Mouse (Mus musculus) v-Abl transformed pro-B cells (cell line): ENCODE measurements around the gene Kcnd2.

Experiments
- in situ Hi-C, 2 experiments: fragments of 400-800 bp; cut with MboI; formaldehyde crosslinking; loops; one replicate each; pipeline ENCODE4 v1.15.1; 2025; ENCODE audit not compliant: unreplicated experiment in 2 of 2

The Kcnd2 gene

DNA sequence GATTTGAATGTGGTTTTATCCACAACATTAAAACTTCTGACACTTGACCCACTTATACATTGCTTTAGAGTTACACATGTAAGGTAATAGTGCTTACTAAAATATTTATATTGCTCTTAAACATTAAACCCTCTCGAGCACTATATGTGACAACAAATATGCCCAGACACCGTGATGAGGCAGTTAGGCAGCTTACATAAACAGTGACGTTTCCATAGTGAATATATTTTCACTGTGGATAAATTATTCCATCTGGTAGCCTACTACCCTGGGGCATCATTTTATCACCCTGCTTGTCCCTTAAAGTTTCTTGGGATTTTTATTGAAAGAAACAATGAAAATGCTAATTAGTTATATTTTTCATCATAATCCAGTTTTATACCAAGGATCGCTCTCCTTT is 449.3 kb downstream of the Kcnd2 start:
- in situ Hi-C loops, result no loop called here

DNA sequence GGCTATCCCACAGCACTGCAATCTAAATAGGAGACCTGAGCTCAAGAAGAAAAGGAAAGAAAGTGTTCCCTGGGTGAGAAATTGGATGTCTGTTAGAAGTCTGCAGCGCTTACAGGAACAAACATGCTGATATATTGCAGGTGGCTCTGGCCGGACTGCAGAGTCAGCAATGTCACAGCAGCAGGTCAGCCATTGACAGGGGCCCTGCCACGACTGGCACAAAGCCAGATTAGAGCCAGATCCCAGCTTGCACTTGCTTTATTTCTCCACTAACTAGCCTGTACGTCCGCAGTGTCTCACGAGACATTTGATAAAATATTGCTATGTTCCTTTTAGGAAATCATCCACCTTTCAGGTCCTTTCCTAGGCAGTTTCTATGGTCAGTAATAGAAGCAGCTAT is 468.9 kb downstream of the Kcnd2 start:
- in situ Hi-C loops, result no loop called here

DNA sequence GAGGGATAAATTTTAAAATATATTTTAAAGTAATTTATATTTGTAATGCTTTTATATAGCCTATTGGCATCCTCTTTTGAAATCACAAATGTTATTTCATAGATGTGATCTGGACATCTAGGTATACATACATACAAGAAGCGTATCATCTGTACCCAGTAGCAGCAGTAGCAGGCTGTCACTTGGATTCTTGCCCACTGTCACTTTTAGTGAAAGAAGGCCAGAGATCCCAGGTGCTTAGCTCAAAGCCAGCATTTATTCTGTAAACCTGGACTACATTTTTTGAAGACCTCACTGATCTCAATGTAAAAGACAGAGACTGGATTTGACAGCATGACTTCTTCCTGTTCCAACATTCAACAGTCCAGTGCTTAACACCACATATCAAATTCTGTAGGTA is 471.1 kb downstream of the Kcnd2 start:
- in situ Hi-C loops, result no loop called here

DNA sequence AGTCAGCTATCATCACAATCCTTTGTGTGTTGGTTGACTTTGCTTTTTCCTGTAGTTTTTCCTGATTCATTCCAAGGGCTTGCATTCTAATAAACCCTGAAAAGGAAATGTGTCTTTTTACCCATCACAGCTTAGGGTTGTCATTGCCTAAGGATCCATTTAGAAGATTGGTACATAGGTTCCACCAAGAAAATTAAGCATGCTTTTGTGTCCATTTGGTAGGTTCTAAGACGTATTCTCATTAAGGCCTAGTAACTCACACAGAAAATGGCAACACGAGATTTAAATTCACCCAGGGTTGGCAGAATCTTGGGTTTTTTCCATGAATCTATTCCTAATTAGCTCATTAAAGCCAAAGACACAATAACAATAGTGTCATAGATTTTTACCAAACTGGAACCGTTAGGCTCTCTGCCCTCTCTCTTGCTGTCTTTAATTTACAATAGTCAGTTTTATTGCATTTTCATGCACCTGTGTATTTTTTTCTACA is 477.6 kb downstream of the Kcnd2 start:
- in situ Hi-C loops, result no loop called here

GRCm38 (mm10) chr6:21697641-21698040 is 482.3 kb downstream of the Kcnd2 start:
- in situ Hi-C loops, result no loop called here

DNA sequence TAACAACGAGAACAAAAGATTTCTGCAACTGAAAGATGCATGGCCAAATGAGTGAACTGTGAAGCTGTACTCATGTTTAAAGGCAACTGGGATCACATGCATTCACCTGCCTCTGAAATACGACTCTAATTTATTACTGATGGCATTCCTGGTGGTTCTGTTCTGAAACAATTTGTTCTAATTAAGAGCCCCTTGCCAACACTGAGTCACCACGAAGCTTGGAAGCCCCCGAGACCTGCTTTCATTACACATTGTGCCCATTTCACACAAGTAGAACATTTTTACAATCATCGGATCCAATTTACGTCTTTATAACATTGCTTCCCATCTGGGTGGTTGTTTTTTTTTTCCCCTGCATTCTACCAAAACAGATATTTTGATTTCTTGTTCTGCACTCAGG is 485.8 kb downstream of the Kcnd2 start:
- in situ Hi-C loops, result no loop called here

DNA sequence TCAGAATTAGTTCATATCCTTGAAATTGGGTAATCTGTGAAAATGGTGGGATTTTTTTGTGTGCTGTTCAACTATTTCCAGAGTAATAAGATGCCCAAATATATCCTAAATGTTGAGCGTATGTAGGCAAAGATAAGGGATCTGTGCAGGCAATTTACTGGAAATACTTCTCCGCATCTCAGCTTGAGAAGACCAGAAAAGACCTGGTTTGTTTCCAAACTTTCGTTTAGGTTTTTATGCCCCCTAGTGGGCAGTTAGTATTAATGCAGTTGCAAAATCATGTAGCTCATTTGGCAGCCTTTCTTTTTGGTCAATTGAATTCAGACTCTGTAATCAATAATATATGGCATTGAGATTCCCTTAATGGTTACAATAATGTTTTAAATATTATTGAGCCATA is 493.9 kb downstream of the Kcnd2 start:
- in situ Hi-C loops, result no loop called here

GRCm38 (mm10) chr6:21719121-21719520 is 503.8 kb downstream of the Kcnd2 start:
- in situ Hi-C loops, result no loop called here

- in situ Hi-C loops, result no loop called here
Observed at GRCm38 (mm10) chr6:21722238-21722637, 506.9 kb downstream of the Kcnd2 start.

DNA sequence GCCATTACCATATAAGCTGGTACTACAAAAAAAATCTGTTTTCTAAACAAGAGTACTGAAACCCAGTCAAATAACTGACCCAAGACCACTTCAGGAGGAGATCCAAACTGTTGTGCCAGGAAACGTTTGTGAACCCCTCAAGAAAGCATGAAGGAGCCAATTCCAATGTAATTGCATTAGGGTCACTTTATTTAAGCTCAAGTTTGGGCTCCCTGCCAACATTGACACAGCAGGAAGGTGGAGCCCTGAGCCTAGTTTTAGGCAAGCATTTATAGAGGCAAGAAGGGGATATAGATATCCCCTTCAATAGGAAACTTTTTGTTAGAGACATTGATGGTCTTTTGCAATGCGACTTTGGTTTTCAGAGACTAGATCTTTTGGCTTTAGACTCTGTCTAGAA is 525.3 kb downstream of the Kcnd2 start:
- in situ Hi-C loops, result no loop called here

DNA sequence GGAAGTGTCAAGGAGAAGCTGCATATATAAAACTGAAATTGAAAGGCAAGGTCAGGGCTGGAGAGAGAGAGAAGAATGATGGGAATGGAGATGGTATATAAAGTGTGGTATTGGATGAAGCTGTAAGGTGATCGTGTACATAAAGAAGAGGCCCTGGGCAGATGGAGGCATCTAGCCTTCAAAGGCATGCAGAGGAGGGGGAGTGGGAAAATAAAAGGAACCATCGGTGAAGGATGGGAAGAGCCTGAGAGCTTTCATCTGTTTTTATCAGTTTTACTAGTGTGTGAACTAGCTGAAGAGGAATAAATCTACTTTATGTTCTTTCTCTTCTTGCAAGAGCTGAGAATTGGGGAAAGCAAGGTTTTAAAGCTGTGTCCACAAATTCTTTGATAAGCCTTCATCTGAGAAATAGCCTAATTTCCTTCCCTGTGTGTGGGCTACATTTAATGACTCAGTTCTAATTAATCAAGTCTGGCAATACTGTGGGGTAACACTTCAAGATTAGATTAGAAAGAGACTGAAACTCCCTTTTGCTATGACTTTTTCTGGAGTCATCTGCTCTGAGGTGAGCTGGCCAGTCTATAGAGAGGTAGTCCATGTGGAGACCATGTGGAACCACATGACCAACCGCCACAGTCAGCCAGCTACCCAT is 529.4 kb downstream of the Kcnd2 start:
- in situ Hi-C loops, result no loop called here

DNA sequence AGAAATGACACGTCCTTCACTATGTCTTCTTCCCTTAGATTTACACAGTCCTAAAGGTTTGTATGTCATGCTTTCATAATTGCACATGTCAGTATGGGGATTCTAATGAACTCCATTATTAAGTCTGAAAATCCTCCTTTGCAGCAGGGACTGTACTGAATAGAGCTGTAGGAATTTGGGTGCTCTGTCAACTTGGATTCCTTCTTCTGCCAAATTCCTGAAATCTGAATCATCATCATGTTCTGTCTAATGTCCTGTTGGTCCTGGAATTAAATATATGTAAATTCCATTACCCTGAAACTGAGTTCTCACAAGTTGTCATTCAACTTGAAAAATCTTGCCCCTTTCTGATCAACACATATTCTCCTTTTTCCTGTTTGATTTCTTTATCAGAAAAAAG is 532.2 kb downstream of the Kcnd2 start:
- in situ Hi-C loops, result no loop called here

- in situ Hi-C loops, result no loop called here
Observed at GRCm38 (mm10) chr6:21767787-21768221, 552.5 kb downstream of the Kcnd2 start.

- in situ Hi-C loops, result no loop called here
Observed at GRCm38 (mm10) chr6:21768745-21769446, 553.6 kb downstream of the Kcnd2 start.

DNA sequence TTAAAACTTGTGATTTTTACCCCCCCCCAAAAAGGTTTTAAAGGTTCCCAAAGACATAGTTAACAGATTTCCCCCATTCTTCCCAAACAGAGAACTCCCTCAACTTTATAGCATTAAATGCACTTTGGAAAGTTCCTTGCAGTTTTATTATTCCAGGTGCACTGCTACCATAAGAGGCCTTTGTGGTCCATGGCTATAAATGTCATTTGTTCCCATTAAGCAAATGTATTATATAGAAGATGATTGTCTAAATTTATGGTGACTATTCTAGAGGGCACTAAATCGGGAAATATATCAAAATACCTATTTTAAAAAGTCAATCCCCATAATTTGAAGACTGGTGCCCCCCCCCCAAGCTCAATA is 554.1 kb downstream of the Kcnd2 start:
- in situ Hi-C loops, result no loop called here

DNA sequence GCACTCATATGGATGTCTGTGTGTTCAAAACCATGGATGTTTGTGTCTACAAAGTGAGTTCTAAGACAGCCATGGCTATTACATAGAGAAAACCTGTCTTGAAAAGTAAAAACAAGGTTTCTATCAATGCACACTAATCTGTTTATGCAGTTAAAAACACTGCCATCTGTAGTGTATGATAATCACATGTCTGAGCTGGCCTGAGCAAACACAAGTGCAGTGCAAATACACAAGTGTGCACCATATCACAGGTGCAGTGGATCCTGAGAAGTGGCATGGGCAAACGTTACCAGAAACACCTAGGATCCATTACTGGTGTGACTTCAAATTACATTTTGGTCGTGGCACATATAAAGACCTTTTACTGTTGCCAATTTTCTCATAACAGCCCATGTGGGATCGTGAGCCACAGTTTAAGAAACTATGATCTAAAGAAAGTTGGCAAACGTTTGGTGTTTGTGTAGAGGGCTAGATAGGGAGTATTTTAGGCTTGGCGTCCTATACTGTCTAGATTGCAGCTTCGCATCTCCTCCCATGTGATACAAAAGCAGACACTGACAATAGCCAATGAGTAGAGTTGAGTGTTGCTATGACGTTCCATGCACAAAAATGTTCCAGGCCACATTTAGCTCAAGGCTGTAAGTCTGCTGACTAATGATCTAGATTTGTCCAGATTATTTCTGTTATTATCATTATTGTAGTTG is 559.1 kb downstream of the Kcnd2 start:
- in situ Hi-C loops, result no loop called here
